Mouse (Mus musculus) induced T-regulatory cell, adult 2 months (primary cell): ENCODE results near the gene Bsg.
"Not testable (repeated sequence)": the region's sequence is repeated elsewhere in the genome, so short reads cannot be mapped to it uniquely, and the experiment has no call there.

Experiments
- DNase-seq: peaks from one replicate; pipeline ENCODE4 v3.0.0-alpha.2; 2012; ENCODE audit warnings: low read depth

The Bsg gene

DNA sequence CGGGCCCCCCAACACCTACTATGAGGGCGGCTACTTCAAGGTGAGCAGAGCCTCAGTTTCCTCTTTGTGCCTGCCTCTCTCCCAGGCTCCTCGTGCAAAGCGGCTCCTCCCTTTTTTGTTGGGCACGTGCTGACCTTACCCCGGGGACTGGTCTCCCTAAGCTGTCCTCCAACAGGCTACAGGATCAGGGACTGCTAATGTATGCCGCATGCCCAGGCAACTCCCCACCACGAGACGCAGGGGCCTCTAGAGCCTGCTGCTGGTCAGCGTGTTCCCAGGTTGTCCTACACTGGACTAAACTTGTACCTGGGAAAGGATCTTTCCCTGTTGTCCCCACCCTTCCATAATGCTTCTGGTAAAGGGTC lies 21.8 kb upstream of the Bsg start:
- peak; percentile 55 for DNase-seq

- DNase-seq: peak; percentile 74
Measured at GRCm38 (mm10) chr10:79682916-79683582, 21.2 kb upstream of the Bsg start.

DNA sequence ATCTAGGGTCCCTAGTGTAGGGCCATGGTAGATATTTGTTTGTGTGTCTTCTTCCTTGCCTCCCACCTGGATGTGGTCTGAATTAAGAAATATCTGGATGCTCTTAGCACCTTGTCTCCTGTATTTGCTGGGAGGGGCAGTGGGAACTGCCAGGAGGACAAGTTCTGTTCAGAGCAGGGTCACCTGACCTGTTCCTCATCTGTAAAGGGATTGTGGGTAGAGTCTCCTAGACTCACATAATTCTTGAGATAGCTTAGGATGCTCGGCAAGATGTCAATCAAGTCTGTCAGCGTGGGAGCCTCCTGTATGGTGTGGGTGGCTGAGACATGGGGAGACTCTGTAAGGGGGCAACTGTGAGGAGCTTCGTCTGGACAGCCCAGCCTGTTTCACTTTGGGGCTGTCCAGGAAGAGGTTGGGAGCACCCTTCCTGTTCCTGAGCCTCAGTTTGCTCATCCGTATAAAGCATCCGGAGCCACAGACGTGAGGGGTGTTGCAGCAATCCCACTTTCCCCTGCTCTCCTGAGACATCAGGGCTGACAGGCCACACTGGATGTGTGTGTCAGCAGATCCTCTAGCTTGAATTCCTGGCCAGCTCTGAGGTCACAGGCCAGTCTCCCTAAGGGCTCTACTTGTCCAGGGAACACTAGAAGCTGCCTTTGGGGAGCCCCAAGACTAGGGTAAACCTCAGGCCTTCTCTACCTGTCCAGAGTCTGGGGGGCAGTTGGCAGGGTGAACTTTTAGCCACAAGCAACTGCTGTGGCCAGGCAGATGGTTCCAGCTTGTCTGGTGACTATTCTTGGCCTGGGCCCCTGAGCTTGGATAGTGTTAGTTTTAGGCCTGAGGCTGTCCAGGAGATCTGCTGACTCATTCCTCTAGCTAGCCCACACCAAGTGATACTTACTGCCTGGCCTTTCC lies 20.3 kb upstream of the Bsg start:
- no peak for DNase-seq

- DNase-seq: no peak
Measured at GRCm38 (mm10) chr10:79684770-79685600, 19.3 kb upstream of the Bsg start.

DNA sequence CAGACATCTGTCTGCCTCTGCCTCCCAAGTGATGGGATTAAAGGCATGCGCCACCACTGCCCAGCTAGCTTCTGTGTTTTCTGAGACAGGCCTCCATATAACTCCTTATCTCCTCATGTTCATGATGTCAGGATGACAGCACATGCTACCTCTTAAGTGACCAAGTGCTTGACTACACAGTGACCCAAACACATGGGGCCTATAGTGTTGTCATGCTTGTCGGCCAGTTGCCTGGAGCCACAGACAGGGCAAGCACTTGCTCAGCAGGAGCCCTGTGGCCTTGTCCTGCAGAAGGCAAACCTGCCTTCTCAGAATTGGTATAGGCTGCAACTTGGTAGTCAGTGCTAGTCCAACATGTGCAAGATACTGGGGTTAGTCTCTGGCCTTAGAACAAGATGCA lies 18.1 kb upstream of the Bsg start:
- DNase-seq: no peak

DNA sequence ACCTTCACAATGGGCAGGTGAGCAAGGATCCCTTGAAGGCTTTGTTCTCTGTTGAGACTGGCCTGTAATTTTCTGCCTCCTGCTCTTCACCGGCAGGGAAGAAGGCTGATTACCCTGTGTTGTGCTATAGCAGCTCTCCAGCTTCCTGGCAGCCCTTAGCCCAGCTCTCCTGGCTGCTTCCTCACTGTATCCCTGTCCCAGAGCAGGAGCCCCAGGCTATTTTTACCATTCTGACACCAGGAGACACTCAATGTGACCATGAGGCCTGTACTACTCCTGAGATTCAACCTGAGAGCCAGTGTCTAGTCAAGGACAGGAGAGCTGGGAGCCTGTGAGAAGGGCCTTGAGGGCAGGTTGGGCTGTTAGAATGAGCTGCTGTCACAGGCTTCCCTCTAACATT lies 17.6 kb upstream of the Bsg start:
- no peak for DNase-seq

DNA sequence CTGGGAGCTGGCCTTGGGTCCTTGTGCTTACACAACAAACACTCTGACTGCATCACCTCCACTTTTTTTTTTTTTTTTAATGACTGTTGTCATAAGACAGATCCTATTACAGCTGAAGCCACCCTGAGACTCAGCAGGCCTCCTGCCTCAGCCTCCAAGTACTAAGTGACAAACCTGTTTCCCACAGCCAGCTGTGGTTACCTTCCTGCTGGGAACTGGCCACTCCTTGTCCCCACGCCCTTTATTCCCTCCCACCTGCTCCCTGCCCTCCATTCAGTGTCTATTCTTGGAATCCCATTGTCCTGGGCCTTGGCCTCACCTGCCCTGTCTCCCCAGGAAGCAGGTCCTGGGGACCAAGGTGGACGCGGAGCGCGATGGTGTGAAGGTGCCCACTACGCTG lies 16.8 kb upstream of the Bsg start:
- no peak for DNase-seq

GRCm38 (mm10) chr10:79688720-79689119 lies 15.6 kb upstream of the Bsg start, which contains the start of gene Gzmm:
Gene Gzmm, plus strand, starts transcription at chr10:79689020.
- DNase-seq: no peak

DNA sequence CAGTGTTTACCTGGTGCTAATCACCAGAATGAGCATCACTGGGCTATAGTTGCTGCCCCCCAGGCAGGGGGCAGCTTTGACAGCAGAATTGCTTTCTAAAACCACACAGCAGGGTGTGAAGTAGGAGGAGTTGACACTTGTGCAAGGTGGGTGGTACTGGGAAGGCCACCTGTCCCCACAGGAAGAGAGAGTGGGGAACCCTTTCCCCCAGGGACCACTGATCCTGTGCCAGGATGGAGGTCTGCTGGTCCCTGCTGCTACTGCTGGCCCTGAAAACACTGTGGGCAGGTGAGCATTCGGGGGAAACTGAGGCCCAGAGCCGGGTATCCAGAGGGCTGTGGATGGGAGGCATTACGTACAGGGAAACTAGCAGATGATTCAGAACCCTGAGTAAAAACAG lies 15.1 kb upstream of the Bsg start:
- no peak for DNase-seq

DNA sequence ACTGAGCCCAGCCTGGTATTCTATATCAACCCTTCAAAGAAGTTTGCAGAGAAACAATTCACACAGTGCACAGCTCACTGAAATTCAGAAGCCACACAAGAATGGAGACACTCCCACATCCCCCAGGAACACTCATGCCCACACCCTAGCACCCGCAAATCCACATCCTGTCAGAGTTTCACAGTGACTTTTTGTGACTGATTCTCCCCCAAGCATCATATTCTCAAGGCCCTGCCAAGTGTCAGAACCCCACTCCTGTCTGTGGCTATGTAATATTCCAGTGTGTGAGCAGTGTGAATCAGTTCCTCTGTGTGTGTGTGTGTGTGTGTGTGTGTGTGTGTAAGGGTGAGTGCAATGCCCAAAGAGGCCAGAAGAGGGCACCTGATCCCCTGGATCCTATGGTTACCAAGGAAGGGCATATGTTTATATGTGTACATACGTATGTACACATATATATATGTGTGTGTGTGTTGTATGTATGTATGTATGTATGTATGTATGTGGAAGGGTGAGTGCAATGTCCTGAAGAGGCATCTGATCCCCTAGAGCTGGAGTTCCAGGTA lies 12.2 kb upstream of the Bsg start:
- DNase-seq: peak; percentile 47

DNA sequence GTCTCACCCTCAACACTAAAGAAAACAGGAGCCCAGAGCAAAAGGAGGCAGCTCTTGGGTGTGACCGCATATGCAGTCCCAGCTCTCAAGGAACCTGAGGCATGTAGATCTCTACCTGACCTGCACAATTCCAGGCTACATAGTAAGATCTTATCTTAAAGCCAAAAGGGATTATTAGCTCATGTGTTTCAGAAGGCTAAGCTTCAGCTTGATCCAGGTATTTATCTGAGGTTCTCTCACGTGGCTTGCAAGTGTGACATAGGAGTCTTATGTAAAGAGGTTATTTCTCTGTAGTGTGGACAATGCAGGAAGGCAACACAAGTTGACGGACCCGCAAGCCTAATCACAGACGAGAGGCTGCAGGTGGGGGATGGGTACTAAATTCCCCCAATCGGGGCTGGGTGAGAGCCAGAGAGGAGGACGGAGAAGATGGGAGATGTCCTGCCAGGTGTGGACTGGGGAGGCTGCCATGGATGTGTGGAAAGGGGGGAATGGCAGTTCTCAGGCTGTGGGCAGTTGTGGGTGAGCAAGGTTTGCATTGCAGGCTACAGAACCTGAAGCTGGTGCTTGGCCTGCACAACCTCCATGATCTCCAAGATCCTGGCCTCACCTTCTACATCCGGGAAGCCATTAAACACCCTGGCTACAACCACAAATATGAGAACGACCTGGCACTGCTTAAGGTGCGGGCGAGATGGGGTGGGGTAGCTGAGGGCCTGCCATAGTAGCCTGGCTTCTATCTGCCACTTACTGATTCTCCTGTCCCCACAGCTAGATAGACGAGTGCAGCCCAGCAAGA lies 10.5 kb upstream of the Bsg start:
- DNase-seq: no peak

GRCm38 (mm10) chr10:79694379-79694655 lies 10.0 kb upstream of the Bsg start:
- no peak for DNase-seq

- DNase-seq: peak; percentile 79
Measured at GRCm38 (mm10) chr10:79695231-79696128, 8.8 kb upstream of the Bsg start.

DNA sequence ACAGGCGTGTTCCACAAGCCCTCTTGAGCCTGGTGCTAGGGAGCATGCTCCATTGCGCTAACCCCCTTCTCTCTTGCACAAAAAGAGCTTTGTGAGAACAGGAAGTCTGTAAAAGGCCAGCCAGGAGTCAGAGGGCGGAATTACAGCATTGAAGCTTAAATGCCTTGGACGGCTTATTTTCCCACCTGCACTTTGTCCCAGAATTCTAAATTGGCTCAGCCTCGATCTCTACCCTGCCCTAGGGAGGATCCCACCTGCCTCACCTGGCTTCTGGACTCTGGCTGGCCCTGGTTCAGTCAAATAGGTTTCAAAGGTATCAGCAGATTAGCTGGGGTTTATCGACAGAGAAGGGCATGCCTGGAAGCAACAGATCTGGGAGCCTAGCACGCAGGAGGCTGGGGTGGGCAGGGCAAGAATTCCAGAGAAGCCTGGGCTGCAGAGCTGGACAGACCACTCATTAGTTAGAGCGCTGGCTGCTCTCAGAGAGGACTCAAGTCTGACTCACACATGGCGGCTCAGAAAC lies 8.1 kb upstream of the Bsg start:
- no peak for DNase-seq

DNA sequence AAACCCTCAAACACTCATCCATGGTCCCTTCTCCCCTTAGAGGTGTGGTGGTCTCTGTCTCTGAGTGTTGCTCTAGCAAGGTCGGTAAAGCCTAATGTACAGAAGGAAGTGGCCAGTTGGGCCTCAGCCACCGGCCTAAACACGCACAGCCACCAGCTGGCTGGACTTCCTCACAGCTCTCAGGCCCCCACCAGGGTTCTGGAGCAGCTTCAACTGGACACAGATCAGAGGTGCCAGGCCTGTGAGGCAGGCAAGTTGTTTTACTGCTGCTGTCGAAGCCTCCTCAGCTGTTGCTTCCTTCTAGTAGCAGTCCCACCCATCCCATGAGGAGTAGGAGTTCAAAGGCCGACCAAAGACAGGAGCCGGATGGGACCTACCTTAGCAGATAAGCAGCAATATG lies 6.4 kb upstream of the Bsg start:
- DNase-seq: no peak

DNA sequence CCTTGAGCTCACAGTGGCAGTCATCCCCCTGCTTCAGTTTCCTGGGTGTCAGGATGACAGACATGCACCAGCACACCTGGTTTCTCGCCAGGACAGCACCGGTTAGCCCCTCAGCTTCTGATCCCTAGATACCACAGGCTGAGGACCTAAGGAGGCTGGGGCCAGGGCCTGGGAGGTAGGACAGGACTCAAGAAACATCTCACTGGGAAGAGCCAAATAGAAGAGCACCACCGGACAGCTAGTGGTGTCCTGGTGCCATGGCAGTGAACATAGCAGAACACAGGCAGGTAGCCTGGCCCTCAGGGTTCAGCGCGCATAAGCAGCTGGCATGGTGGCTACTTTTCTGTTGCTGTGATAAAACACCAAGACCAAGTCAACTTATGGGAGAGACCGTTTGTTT lies 5.8 kb upstream of the Bsg start:
- DNase-seq: no peak

DNA sequence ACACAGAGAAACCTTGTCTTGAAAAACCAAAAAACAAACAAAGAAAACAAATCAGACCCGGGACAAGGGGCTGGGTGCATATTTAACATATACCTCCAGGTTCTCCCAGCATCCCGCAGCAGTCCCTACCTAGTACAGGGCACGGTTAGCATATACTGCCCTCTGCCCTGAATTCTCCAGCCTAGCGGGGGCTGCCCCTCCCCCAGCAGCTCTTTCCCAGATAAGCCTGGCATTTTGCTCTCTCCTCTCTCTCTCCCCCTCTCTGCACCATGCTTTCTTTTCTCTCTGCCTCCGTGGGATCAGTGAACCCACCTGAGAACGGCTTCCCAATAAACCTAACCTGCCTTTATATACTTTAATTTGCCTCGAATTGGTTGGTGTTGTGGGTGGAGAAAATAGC lies 3.6 kb upstream of the Bsg start:
- no peak for DNase-seq

GRCm38 (mm10) chr10:79701443-79702129 lies 2.7 kb upstream of the Bsg start:
- no peak for DNase-seq

DNA sequence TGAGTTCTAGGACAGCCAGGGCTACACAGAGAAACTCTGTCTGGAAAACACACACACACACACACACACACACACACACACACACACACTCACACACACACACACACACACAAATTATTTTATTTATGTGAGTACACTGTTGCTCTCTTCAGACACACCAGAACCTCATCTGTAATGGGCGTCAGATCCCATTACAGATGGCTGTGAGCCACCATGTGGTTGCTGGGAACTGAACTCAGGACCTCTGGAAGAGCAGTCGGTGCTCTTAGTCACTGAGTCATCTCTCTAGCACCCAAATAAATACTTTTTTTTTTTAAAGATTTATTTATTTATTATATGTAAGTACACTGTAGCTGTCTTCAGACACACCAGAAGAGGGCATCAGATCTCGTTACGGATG lies 1.3 kb upstream of the Bsg start:
- not testable (repeated sequence) for DNase-seq

DNA sequence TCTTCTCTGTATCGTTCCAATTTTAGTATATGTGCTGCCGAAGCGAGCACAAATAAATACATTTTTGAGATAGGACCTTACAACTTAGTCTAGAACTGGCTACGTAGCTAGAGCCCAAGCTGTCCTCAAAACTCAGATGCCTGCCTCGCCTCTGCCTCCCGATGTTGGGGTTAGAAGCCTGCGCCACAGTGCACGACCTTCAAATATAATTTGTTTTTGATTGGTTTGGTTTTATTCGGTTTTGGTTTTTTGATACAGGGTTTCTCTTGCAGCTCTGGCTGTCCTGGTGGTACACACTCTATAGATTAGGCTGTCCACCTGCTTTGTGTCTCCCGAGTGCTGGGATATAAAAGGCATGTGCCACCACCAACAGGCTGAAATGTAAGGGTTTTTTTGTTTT lies 750 bp upstream of the Bsg start:
- no peak for DNase-seq
